Mouse (Mus musculus) spleen, adult 18-20 months (tissue): Measurements from ENCODE around the gene Strn4.

Experiments used
- DNase-seq, 2 experiments: peaks; one replicate each; pipeline ENCODE4 v3.0.0; 2022; ENCODE audit warnings: mixed read lengths in 2 of 2

Strn4 gene

DNA sequence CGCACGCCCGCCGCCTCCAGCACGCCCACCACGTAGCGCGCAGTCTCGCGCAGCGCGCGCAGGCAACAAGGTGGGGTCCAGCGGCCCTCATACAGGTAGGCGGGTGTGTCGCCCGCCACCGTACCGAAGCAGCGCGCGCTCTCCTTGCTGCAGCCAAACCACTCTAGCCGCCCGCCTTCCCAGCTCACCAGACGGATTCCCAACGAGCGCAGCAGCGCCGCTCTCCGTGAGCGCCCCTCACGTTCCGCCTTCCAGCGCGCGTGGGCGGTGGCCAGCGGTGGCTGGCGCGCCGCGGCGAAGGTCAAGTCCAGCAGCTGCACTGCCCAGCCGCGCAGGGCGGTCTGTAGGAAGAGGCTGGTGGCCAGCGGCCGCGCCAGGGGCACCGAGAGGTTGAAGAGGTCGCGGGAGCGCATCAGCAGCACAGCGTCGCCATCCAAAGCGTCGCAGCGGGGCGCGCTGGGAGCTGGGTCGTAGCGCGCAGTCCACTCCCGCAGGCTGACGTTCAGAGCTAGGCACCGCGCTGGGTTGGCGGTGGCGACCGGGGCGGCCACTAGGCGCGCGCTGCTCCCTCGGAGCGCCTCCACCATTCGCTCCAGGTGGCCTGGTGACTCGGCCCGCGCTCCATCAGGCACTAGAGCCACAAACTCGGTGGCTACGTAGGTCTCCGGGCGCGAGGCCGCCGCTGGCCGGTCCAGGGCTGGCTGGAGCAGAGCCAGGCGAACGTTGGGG lies 4.6 kb upstream of the Strn4 start:
- no peak for DNase-seq

DNA sequence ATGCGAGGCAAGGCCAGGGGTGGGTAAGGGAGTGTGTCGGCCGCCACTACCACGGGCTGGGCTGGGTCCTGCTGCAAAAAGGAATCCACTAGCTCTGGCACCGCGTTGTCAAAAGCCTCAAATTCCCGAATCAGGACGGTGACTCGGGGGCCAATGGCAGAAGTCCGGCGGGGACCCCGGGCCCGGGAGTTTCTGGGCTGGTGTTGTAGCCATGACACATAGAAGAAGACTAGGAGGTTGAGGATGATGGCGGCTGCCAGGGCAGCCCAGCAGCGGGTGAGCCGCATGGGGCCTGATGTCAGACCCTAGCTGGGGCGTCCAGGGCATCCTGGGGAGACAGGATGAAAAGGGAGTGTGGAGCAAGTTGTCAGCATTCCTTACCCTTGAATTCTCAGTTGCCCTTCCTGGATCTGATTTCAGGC lies 4.0 kb upstream of the Strn4 start:
- no peak for DNase-seq

DNA sequence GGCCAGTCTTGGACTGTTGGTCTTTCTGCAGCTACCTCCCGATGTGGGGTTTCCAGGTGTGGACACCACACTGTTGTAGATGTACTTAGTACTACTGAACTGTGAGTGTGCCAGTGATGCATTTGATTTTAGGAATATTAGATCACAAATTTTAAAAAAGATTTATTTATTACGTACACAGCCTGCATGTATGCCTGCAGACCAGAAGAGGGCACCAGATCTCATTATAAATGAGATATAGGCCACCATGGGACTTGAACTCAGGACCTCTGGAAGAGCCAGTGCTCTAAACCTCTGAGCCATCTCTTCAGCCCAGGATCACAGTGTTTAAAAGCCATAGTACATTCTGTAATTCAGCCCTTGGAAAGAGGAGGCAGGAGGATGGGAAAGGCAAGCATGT lies 3.2 kb upstream of the Strn4 start:
- no peak for DNase-seq

DNA sequence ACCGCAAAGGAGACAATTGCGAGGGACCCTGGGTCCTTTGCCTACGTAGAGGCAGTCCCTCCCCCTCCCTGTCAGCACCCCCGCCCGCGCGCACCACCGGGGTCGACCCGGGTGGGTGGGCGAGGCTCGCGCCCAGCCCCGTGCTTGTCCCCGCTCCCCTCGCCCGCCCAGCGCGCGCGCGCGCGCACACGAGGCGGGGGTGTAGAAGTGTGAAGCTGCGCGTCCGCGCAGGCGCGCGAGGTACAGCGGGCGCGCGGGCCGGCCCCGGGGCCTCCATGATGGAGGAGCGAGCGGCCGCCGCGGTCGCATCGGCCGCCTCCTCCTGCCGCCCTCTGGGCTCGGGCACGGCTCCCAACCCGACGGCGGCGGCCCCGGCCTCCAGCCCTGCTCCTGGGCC lies 387 bp downstream of the Strn4 start:
- peak; percentile 67 to 76 for DNase-seq

DNA sequence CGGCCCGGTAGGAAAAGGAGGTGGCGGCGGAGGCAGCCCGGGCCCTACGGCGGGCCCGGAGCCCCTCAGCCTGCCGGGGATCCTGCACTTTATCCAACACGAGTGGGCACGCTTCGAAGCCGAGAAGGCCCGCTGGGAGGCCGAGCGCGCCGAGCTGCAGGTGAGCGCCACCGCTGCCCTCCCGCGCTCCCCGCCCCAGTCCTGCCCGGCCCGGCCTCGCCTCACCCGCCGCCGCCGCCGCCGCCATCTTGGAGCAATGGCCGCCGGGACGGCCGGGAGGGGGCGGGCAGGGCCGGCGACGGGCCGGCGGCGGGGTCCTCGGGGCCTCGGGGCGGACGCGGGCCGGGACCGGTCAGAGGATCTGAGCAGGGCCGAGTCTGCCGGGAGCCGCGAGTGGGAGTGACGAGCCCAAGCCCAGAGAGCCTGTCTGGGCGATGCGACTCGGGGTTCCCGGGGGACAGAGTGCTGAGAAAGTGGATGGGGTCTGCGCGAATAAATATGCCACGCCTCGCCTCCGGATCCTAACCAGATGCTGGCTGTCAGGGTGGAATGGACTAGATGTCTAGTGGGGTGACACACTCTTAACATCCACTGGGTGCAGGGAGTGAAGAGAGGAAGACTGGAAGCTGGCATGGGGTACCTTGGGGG lies 910 bp downstream of the Strn4 start, which contains the start of gene Fkrp:
TSS of gene Fkrp (minus strand) at position 258 of the 648 bp plus-strand sequence.
- peak; percentile 41 to 70 for DNase-seq

DNA sequence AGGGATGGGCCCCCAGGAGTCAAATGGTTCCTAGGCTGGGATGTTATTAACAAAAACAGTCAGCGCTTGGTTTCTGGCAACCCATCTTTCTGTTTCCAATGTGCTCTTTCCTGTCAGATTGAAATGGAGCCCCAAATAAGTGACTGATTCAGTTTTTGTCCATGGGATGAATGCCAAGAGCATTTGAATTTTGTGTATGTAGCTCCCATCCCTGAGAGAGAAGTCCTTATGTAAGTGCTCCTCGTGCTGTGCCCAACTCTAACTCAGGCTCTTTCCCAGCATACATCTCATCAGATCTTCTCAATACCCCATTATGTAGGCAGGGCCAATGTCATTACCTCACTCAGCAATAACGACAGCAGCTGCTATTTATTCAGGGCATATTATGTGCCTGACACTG lies 2.0 kb downstream of the Strn4 start:
- DNase-seq, result no peak

DNA sequence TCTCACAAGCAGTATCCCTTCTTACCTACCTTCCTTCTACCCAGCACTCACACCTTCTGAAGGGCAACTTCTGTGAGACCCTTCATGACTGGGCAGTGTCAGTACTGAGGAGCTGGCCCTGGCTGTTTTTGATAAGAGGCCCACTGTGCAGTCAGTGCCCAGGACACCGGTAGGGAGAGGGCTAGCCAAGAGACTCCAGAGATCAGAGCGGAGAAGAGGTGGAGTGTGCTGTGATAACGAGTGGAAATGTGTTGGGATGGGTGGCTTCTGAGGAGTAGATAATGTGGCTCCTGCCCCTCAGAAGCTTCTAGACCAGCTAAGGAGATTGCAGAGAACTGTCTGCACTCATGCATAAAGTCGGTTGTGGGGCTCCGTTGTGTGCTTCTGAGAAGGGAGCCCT lies 4.1 kb downstream of the Strn4 start:
- no peak for DNase-seq

DNA sequence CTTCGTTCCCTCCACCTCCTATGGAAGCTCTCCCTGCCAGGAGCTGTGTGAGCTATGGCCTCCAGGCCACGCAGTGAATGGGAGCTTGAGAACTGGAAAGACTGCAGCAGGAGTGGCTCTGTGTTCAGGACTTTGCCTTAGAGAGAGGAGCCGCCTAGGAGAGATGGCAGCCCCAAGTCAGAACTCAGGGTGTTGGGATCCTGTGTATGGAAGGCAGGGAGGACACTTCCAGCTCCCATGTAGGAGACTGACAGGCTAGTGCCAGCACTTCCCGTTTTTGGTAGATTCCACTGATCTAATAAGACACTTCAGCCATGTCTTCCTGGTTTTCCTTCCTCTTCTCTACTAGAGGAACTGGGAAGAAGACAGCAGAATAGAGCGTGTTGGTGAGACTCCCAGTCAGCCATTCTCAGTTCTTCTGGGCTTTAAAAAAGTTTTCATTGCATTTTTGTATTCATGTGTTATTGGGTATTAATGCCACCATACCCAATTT lies 4.6 kb downstream of the Strn4 start:
- no peak for DNase-seq

DNA sequence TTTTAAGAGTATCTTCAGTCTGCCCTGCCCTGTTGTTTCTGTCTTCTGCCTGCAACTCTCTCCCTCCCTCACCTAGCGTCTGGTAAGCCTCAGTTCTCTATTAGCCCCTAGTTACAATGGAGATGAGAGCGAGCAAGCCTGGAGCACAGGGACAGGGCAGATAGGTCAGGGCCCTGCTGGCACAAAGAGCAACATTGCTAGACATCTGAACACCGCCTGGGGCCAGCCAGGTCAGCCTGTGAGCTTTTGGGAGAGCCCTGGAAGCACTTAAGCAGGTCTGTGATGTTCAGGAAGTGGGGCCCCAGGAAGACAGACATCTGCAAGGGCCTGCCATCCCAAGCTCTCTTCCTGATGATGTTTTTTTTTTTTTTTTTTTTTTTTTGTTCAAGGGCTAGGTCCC lies 5.4 kb downstream of the Strn4 start:
- no peak for DNase-seq

DNA sequence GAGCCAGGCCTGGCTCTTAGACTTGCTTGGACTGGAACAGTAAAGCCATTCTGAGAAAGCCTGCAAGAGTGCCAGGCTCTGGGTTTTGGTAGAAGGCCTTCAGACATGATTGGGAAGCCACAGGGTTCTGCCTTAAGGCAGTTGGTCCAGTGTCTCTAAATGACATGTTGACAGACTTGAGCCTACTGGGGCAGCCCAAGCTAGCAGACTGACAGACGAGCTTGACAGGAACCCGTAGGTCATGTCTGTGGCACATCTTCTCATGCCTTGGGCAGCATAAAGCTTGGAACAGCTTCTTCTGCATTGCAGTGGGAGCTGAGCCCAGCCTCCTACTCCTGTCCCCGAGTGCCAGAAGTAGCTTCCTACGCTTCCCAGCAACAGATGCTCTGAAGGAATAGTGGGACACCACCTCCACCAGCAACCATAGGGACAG lies 6.0 kb downstream of the Strn4 start:
- DNase-seq, result no peak

DNA sequence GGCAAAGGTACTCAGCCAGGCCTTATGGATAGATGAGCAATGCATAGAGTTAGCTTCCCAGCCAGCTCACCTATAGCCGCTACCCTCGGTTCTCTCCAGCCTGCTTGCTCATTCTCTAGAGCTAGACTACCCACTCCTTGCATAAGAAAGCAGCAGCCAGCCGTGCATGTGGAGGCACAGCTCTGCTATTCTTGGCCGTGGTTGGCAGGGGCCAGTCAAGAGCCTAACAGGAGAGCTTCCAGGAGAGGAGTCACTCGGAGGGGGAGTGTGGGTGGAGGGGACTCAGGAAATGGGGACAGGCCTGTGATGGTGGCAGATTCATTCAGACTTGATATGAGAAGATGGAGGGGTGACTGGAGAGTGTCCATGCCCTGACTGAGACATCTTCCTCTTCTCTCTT lies 8.0 kb downstream of the Strn4 start:
- no peak for DNase-seq

DNA sequence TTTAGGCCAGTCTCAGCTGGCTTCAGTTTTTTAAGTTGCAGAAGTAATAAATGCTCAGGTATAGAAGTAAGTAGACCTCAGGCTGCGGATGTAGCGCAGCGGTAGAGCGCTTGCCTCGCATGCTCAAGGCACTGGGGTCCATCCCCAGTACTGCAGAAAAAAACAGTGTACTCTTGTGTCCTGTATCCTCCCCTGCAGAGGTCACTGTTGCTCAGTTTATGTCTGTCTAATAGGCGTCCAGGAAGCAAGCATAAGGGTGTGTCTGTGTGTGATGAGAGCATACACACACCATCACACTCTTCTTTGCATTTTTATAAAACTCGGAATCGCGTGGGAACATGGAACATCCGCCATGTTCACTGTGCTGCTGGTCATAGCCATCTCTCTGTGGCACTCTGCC lies 10.1 kb downstream of the Strn4 start:
- DNase-seq, result peak; percentile 27 to 56

DNA sequence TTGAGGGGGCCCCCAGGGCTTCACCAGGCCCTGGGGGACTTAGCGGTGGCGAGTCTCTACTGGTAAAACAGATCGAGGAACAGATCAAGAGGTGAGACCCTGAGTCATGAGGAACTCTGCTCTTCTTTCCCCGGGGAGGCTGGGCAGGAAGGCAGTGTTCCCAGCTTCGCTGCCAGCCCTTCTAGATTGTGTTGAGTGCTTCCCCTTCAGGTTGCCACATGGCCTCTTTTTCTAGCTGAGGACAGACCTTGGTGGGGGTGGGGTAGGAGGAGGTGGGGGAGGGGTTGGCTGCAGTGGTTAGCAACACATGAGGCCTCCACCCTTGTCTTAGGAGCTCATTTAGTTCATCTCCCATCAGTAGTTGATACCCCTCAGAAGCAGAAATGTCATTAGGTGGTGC lies 10.9 kb downstream of the Strn4 start:
- DNase-seq, result no peak

DNA sequence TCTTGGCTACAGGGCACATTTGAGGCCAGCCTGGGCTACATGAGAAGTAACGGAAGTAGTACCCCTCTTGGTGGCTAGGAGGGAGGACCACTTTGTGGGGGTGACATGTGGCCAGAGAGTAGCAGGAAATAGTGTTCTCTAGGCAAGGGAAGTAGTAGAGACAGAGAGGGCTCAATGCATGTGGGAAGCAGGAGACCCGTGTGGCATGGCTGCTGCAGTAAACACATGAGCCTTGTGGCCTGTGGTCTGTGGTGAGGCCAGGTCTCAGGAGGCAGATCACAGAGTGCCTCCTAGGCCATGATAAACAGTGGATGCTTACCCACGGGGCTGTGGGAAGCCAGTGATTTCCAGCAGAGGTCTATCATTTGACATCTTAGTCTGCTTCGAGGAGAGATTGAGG lies 11.6 kb downstream of the Strn4 start:
- DNase-seq, result peak in 1 of 2 experiments; percentile 12

DNA sequence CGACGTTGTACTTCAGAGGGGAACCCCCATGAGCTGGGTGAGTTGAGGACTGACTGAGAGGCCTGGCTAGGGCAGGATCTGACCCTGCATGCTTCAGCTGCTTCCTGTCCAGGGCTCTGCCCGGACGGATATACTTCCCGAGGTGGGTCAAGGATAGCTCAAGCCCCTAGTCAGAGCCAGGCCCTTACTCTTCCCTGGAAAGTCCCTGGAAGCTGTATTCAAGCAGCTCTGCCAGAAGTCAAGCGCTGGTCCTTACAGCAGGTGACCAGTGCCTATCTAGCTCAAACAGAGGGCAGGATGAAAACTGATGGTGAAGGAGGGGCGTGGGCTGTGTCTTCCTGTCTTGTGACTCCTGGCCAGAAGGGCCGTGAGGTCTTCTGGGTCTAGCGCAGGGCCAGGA lies 14.8 kb downstream of the Strn4 start:
- no peak for DNase-seq

DNA sequence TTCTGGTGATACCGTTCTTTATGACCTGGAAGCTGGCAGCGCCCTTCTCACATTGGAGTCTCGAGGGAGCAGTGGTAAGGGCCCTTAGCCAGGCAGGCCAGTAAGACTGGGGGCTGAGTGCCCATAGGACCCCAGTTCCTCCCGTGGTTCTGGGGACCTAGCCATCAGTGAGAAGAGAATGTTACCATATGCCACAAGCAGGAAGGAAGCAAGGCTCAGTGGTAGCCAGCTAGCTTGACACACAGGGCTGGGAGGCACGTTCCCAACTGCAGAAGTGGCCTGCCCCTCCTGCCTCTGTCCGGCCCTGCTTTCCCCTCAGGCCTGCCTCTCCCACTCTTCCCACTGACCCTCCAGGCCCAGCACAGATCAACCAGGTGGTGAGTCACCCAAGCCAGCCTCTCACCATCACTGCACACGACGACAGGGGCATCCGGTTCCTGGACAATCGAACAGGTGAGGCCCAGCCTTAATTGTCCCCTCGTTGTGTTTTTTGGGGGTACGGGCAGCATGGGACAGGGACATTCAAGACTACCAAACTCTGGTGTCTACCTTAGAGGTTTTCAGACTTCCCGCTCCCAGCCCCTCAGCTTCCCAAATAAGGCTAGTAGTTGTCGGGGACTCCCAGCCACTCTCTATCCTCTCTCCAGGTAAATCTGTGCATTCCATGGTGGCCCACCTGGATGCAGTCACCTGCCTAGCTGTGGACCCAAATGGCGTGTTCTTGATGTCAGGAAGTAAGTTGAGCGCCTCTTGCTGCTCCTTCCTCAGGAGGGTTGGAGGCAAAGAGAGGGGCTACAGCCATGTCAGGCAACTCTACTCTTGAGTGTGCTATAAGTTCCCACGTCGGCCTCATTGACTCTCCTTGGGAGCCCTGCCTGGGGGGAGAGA lies 22.5 kb downstream of the Strn4 start:
- DNase-seq, result peak; percentile 51 to 57

DNA sequence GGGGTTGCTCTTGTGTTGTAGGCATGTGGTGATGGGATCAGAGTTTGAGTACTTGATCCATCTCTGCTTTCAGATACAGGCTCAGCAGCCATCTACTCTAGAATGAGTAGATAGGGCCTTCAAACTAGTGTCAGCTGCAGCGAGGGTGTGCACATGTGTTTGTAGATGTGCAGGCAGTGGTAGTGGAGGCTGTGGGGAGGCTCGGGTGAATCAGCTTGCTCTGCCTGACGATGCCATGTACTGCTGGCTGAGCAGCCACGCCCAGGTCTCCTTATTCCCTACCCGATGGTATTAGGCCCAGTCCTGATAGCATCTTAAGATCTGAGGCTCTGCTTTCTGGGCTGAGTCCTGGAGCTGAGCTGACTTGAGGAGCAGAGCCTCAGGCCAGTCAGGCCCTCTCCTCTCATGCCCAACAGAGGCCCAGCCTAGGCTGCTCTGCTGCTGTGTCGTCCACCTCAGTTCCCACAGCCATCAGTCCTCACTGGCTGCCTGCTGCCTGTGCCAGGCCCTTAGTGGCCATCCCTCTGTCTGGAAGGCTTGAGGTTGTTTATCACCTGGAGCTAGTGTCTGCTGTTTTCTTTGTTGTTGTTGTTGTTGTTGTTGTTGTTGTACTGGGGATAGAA lies 23.2 kb downstream of the Strn4 start:
- peak in 1 of 2 experiments; percentile 29 for DNase-seq

DNA sequence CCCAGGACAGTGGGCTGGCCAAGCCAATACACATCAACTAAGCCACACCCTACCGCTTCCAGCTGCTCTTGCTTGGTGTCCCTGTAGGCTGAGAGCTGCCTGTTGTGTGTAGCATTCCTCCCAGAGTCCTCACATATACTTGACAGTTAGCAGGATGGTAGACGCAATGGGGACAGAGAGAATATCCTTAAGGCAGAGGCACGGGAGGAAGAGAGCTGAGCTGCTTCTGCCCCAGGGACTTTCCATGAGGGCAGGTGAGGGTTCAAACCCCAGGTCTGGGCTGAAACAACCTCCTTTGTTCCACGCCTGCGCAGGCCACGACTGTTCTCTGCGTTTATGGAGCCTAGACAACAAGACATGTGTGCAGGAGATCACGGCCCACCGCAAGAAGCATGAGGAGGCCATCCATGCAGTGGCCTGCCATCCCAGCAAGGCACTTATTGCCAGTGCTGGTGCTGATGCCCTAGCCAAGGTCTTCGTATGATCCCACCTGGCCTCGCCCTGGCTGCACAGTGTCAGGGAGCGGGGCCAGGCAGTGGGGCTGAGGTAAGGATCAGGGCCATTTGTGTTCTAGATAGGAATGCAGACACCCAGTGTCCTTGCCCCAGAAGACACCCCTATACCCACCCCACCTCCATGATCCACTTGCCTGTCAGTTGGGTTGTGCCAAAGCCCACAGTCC lies 23.9 kb downstream of the Strn4 start:
- DNase-seq, result no peak

DNA sequence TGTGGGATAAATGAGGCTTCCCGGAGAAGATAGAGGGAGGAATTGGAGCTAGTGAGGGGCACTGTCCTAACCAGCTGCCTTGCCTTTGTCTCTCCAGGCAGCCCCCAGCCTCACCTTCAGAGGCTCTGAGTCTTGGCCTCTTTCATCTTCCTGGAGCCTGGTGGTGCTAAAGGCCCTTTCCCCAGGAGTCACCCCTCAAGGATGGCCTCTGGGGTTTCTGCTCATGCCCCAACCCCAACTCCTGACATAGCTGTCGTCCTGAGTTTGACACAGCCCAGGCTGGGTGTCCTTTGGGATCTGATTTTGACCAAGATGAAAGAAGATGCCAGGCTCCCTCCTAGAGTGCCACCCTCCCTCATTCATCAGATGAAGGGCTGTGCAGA lies 24.4 kb downstream of the Strn4 start:
- no peak for DNase-seq

DNA sequence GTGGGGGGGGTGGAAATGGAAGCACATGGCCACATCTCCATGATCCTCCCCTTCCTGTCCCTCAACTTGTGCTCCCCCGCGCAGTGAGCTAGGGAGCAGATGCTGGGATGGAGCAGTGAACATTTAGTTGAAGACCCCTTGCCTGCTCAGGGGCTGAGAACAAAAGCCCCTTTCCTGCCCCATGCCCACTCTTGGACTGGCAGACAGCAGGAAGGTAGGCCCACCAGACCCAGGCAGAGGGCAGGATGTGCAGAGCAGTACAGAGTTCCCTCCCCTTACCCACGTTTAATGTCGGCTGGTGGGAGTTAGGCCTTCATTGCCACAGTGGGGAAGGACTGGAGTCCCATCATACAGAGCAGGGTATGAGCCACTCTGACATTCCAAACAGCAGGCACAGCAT lies 25.4 kb downstream of the Strn4 start:
- DNase-seq, result no peak

DNA sequence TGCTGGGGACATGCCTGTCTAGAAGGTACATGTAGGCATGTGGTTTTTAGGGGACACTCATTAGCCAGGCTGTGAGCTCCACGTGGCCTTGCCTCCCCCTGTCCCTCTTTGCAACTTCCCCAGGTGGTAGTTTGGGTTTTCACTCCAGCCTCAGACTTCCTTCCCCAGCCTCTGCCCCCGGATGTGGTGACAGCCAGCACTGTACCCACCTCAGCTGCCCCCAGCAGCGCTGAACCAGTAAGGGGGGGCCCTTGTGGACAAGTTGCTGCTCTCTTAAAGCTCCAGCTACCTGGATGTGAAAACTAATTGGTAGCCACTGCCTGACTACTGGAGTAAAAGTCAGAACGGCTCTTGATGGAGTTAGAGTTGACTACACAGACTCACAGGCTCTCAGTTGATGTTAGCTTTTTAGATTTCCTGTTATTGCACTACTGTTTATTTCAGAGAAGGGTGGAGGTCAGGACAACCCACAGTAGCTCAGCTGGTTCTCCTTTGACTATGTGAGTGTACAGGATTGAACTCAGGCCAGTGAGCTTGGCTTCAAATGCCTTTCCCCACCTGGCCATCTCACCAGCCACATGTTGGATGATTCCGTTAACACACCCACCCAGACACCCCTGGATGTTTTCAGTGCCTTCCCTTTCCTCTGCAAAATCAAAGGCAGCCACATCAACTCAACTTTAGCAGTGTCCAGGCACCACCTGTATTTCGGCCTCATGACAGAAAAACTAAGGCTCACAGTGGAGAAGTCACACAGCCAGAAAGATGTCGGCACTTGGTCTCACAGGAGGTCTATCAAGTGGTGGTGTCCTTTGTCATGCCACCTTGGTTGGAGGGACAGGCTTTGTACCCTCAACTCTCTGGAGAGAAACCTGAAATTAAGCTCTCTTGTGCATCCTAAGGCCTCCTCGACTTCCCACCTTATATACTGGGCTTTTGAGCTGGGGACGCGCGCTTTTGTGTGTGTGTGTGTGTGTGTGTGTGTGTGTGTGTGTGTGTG lies 26.2 kb downstream of the Strn4 start:
- peak; percentile 75 to 83 for DNase-seq
